Mouse (Mus musculus) limb, embryonic 15.5 days (tissue): Measurements from ENCODE around the gene Pdcd4. TPM values are rescaled to one million over a fixed set of nuclear protein-coding genes. Genes with fewer than 3 reads are reported as not detected.

Experiments used
- polyA plus RNA-seq: library from polyadenylated mRNA; unstranded; fragments of >200 nt; fragmentation: Nextera tagmentation; extraction: Ambion mirVana; gene quantifications from 2 replicates; pipeline ENCODE4 v1.2.1, GENCODE M21; 2015

Pdcd4 gene
- polyA plus RNA-seq, 1 experiment from 2014 or later, result 108 TPM

Other genes with a start within 250 kb of the Pdcd4 start
- gene Rbm20, start 214.9 kb upstream of the Pdcd4 start, polyA plus RNA-seq, result 4.0 and 4.9 TPM in 2 replicates
- gene Shoc2, start 52.1 kb downstream of the Pdcd4 start, polyA plus RNA-seq, result 48.5 and 48.9 TPM in 2 replicates
- 59.5 and 62.5 TPM in 2 replicates for gene Bbip1, start 52.4 kb downstream of the Pdcd4 start, polyA plus RNA-seq
- 0.48 and 0.77 TPM in 2 replicates for gene Adra2a, start 151.9 kb downstream of the Pdcd4 start, polyA plus RNA-seq